Comparison of ENCODE assay signal across 21 mouse cellular contexts in genomic region chr14:8789348-8789747, GRCm38 (mm10).
DNase-seq lines count a peak whose midpoint lies in the region; ATAC-seq and TF ChIP-seq lines count a peak whose summit lies in the region.
"Had no signal": no experiment of that assay in that cellular context is flagged by ENCODE, and none has a peak within 500 bp of the region (broad histone marks: within the 10 kb centered on the region; RNA-seq: fewer than 3 reads in every experiment).

No protein-coding gene starts in this region.

- no peaks in the 10 kb centered on the region for H3K36me3 ChIP-seq in heart, embryonic 16.5 days (ENCODE audit: control insufficient read depth, insufficient read depth)
- H3K36me3 ChIP-seq in heart, embryonic 12.5 days: no peaks in the 10 kb centered on the region
- no peaks in the 10 kb centered on the region for H3K36me3 ChIP-seq in lung, embryonic 16.5 days (ENCODE audit: control insufficient read depth, insufficient read depth, low read length)
- H3K36me3 ChIP-seq: forebrain, embryonic 10.5 days; hindbrain, embryonic 15.5 days; kidney, embryonic 15.5 days; midbrain, embryonic 15.5 days; neural tube, embryonic 12.5 days had no signal

- DNase-seq in lung, adult 2 months: no peak
- peak; percentile 60 for DNase-seq in NIH3T3 (ENCODE audit: low read depth)
- DNase-seq in telencephalon, adult 2 months (ENCODE audit: low read depth, low spot score): peak; percentile 3
- DNase-seq in layer of hippocampus, postnatal 25 days (ENCODE audit: extremely low spot score in 1 of 2, low spot score in 1 of 2): no peak
- DNase-seq: adrenal gland, postnatal 10 days; cerebellum, adult 8-10 months; cerebellum, postnatal 36 days; gastrocnemius, adult 2 months; heart, postnatal 36 days; kidney, postnatal 4 days; lung, postnatal 4 days; right cerebral cortex, postnatal 14 days; spleen, adult 18-20 months had no signal

- TF ChIP-seq POLR2A in lung, adult 2 months (IDR thresholded peaks at IDR 0.05; ENCODE audit: borderline replicate concordance, extremely low read depth, low read depth, low read length): no peak

- peak; percentile 58; the same call in 1 of the 2 replicates for ATAC-seq in heart, embryonic 16.5 days (replicated peaks; ENCODE audit: extremely low read depth, insufficient read depth, low FRiP score)
- no peak for ATAC-seq in heart, embryonic 12.5 days (ENCODE audit: insufficient number of reproducible peaks, low FRiP score)
- peak; percentile 38 for ATAC-seq in lung, embryonic 16.5 days (ENCODE audit: low read depth)
- ATAC-seq: midbrain, embryonic 15.5 days had no signal

- H3K9me3 ChIP-seq in heart, embryonic 16.5 days (replicated peaks; ENCODE audit: control insufficient read depth, low read length): no peaks in the 10 kb centered on the region
- peaks cover 3% of the 10 kb centered on the region; the same call in 1 of the 2 replicates for H3K9me3 ChIP-seq in heart, embryonic 12.5 days (replicated peaks)
- H3K9me3 ChIP-seq in lung, embryonic 16.5 days (ENCODE audit: control insufficient read depth, low read length): no peaks in the 10 kb centered on the region
- H3K9me3 ChIP-seq: forebrain, embryonic 10.5 days; hindbrain, embryonic 15.5 days; kidney, embryonic 15.5 days; midbrain, embryonic 15.5 days; neural tube, embryonic 12.5 days had no signal

- no peaks in the 10 kb centered on the region for H3K27me3 ChIP-seq in heart, embryonic 16.5 days (ENCODE audit: control insufficient read depth, insufficient read depth, low read length)
- no peaks in the 10 kb centered on the region for H3K27me3 ChIP-seq in heart, embryonic 12.5 days (replicated peaks)
- no peaks in the 10 kb centered on the region for H3K27me3 ChIP-seq in lung, embryonic 16.5 days (ENCODE audit: control insufficient read depth, insufficient read depth, low read depth, low read length)
- H3K27me3 ChIP-seq: hindbrain, embryonic 15.5 days; kidney, embryonic 15.5 days; midbrain, embryonic 15.5 days; neural tube, embryonic 12.5 days had no signal

- TF ChIP-seq CTCF in lung, adult 2 months (IDR thresholded peaks at IDR 0.05; ENCODE audit: insufficient read depth, low read length): no peak

- no peak overlapping the region for H3K4me3 ChIP-seq in heart, embryonic 16.5 days (ENCODE audit: low read length)
- H3K4me3 ChIP-seq in heart, embryonic 12.5 days: no peak overlapping the region
- no peak overlapping the region for H3K4me3 ChIP-seq in lung, embryonic 16.5 days (ENCODE audit: low read length)
- H3K4me3 ChIP-seq in lung, adult 2 months (replicated peaks; ENCODE audit: extremely low read depth, low read depth, low read length): no peak overlapping the region
- H3K4me3 ChIP-seq: forebrain, embryonic 10.5 days; gastrocnemius, adult 2 months; hindbrain, embryonic 15.5 days; kidney, embryonic 15.5 days; midbrain, embryonic 15.5 days; neural tube, embryonic 12.5 days had no signal

- H3K27ac ChIP-seq in heart, embryonic 16.5 days (ENCODE audit: low read length): no peak overlapping the region; the same call in 1 of the 2 replicates
- H3K27ac ChIP-seq in heart, embryonic 12.5 days (ENCODE audit: poor library complexity, severe bottlenecking): no peak overlapping the region
- no peak overlapping the region for H3K27ac ChIP-seq in lung, embryonic 16.5 days (ENCODE audit: low read length)
- H3K27ac ChIP-seq: forebrain, embryonic 10.5 days; gastrocnemius, adult 2 months; hindbrain, embryonic 15.5 days; kidney, embryonic 15.5 days; midbrain, embryonic 15.5 days; neural tube, embryonic 12.5 days had no signal

- WGBS in heart, embryonic 16.5 days: 20% methylated on average over 1 of the region's 1 CpGs
- 27% methylated on average over 1 of the region's 1 CpGs for WGBS in heart, embryonic 12.5 days
- 41% methylated on average over 1 of the region's 1 CpGs for WGBS in lung, embryonic 16.5 days
- 16% methylated on average over 1 of the region's 1 CpGs for WGBS in lung, adult 2 months

- no peak overlapping the region for H3K9ac ChIP-seq in heart, embryonic 16.5 days (ENCODE audit: low read length)
- no peak overlapping the region for H3K9ac ChIP-seq in heart, embryonic 12.5 days
- no peak overlapping the region for H3K9ac ChIP-seq in lung, embryonic 16.5 days (ENCODE audit: low read length)
- H3K9ac ChIP-seq: hindbrain, embryonic 15.5 days; kidney, embryonic 15.5 days; midbrain, embryonic 15.5 days; neural tube, embryonic 12.5 days had no signal

- peaks cover 3% of the 10 kb centered on the region; the same call in 1 of the 2 replicates for H3K4me1 ChIP-seq in heart, embryonic 16.5 days (ENCODE audit: control insufficient read depth, insufficient read depth, low read length)
- no peaks in the 10 kb centered on the region for H3K4me1 ChIP-seq in heart, embryonic 12.5 days (replicated peaks)
- no peaks in the 10 kb centered on the region for H3K4me1 ChIP-seq in lung, embryonic 16.5 days (replicated peaks; ENCODE audit: control insufficient read depth, insufficient read depth, low read length)
- H3K4me1 ChIP-seq in lung, adult 2 months (ENCODE audit: control insufficient read depth, insufficient read depth, low read length): no peaks in the 10 kb centered on the region
- H3K4me1 ChIP-seq: forebrain, embryonic 10.5 days; hindbrain, embryonic 15.5 days; kidney, embryonic 15.5 days; midbrain, embryonic 15.5 days; neural tube, embryonic 12.5 days had no signal

- no peak overlapping the region for H3K4me2 ChIP-seq in heart, embryonic 16.5 days (ENCODE audit: low read depth, low read length)
- no peak overlapping the region for H3K4me2 ChIP-seq in heart, embryonic 12.5 days
- H3K4me2 ChIP-seq in lung, embryonic 16.5 days (ENCODE audit: low read depth, low read length): no peak overlapping the region
- H3K4me2 ChIP-seq: hindbrain, embryonic 15.5 days; kidney, embryonic 15.5 days; midbrain, embryonic 15.5 days; neural tube, embryonic 12.5 days had no signal

Comparison
In these comparisons a context has a peak if more than half of its experiments do, and no peak if none do; other contexts are left out.
1. DNase-seq: peak in NIH3T3 (single experiment) and telencephalon, adult 2 months (single experiment); none in lung, adult 2 months (single experiment) and layer of hippocampus, postnatal 25 days (0 of 2).